Mouse (Mus musculus): ENCODE measurements around the gene Ppp1r8. TPM values are rescaled to one million over a fixed set of nuclear protein-coding genes. Genes with fewer than 3 reads are reported as not detected.

Gene Ppp1r8
- polyA plus RNA-seq, 1 experiment from 2014 or later: 101 TPM

GRCm38 (mm10) chr4:132864856-132865255 is 21.9 kb upstream of the Ppp1r8 start:
- no peak for ATAC-seq (ENCODE audit: insufficient read depth, low FRiP score, low TSS enrichment)

GRCm38 (mm10) chr4:132863012-132863411 is 20.0 kb upstream of the Ppp1r8 start:
- no peak overlapping the region for H3K4me3 ChIP-seq (ENCODE audit: low read depth, low read length)
- H3K4me2 ChIP-seq (ENCODE audit: low read depth): no peak overlapping the region
- DNase-seq (ENCODE audit: low spot score) (no peak), ATAC-seq (ENCODE audit: insufficient read depth, low FRiP score, low TSS enrichment) (no peak)
- H3K4me1 ChIP-seq (ENCODE audit: control insufficient read depth, insufficient read depth, low read length): no peaks in the 10 kb centered on the region
- no peak overlapping the region for H3K27ac ChIP-seq (ENCODE audit: low read depth, low read length)
- H3K9me3 ChIP-seq (ENCODE audit: control insufficient read depth, low read length): no peaks in the 10 kb centered on the region
- WGBS: 93% methylated on average over 13 of the region's 13 CpGs
- H3K27me3 ChIP-seq (ENCODE audit: control insufficient read depth, insufficient read depth, low read length): no peaks in the 10 kb centered on the region
- H3K9ac ChIP-seq (ENCODE audit: low read length): no peak overlapping the region
- H3K36me3 ChIP-seq (ENCODE audit: control insufficient read depth, insufficient read depth, low read length): peaks cover 9% of the 10 kb centered on the region

More at GRCm38 (mm10) chr4:132864856-132865255, 21.9 kb upstream of the Ppp1r8 start:
- Histone ChIP-seq H3K36me3 (ENCODE audit: control insufficient read depth, insufficient read depth, low read length) (peaks cover 8% of the 10 kb centered on the region), H3K27ac (ENCODE audit: low read depth, low read length) (no peak overlapping the region), H3K4me3 (ENCODE audit: low read depth, low read length) (no peak overlapping the region), H3K9ac (ENCODE audit: low read length) (no peak overlapping the region), H3K27me3 (ENCODE audit: control insufficient read depth, insufficient read depth, low read length) (no peaks in the 10 kb centered on the region), H3K4me1 (ENCODE audit: control insufficient read depth, insufficient read depth, low read length) (no peaks in the 10 kb centered on the region), H3K4me2 (ENCODE audit: low read depth) (no peak overlapping the region), H3K9me3 (ENCODE audit: control insufficient read depth, low read length) (no peaks in the 10 kb centered on the region)
- 96% methylated on average over 2 of the region's 2 CpGs for WGBS
- DNase-seq (ENCODE audit: low spot score): no peak

GRCm38 (mm10) chr4:132860880-132861279 is 17.9 kb upstream of the Ppp1r8 start:
- H3K4me1 ChIP-seq (ENCODE audit: control insufficient read depth, insufficient read depth, low read length): no peaks in the 10 kb centered on the region
- peaks cover 9% of the 10 kb centered on the region for H3K36me3 ChIP-seq (ENCODE audit: control insufficient read depth, insufficient read depth, low read length)
- DNase-seq (ENCODE audit: low spot score) (no peak), ATAC-seq (ENCODE audit: insufficient read depth, low FRiP score, low TSS enrichment) (no peak)
- no peak overlapping the region for H3K27ac ChIP-seq (ENCODE audit: low read depth, low read length)
- WGBS: 100% methylated on average over 1 of the region's 1 CpGs
- H3K4me2 ChIP-seq (ENCODE audit: low read depth): no peak overlapping the region
- no peaks in the 10 kb centered on the region for H3K27me3 ChIP-seq (ENCODE audit: control insufficient read depth, insufficient read depth, low read length)
- H3K9ac ChIP-seq (ENCODE audit: low read length): no peak overlapping the region
- H3K4me3 ChIP-seq (ENCODE audit: low read depth, low read length): no peak overlapping the region
- no peaks in the 10 kb centered on the region for H3K9me3 ChIP-seq (ENCODE audit: control insufficient read depth, low read length)

GRCm38 (mm10) chr4:132843705-132844071 is 719 bp upstream of the Ppp1r8 start:
- H3K9ac ChIP-seq (ENCODE audit: low read length): peak overlapping the region; percentile 95
- peak overlapping the region; percentile 70 for H3K4me2 ChIP-seq (ENCODE audit: low read depth)
- DNase-seq (ENCODE audit: low spot score) (no peak), ATAC-seq (ENCODE audit: insufficient read depth, low FRiP score, low TSS enrichment) (no peak)
- peaks cover 6% of the 10 kb centered on the region; the same call in 1 of the 2 replicates for H3K4me1 ChIP-seq (ENCODE audit: control insufficient read depth, insufficient read depth, low read length)
- H3K9me3 ChIP-seq (ENCODE audit: control insufficient read depth, low read length): no peaks in the 10 kb centered on the region
- H3K27ac ChIP-seq (ENCODE audit: low read depth, low read length): peak overlapping the region; percentile 68; the same call in 1 of the 2 replicates
- H3K36me3 ChIP-seq (ENCODE audit: control insufficient read depth, insufficient read depth, low read length): peaks cover 7% of the 10 kb centered on the region
- H3K4me3 ChIP-seq (ENCODE audit: low read depth, low read length): peak overlapping the region; percentile 93; the same call in 1 of the 2 replicates
- no peaks in the 10 kb centered on the region for H3K27me3 ChIP-seq (ENCODE audit: control insufficient read depth, insufficient read depth, low read length)
- WGBS: 78% methylated on average over 1 of the region's 1 CpGs

GRCm38 (mm10) chr4:132842281-132842906 is 575 bp downstream of the Ppp1r8 start:
- H3K9me3 ChIP-seq (ENCODE audit: control insufficient read depth, low read length): no peaks in the 10 kb centered on the region
- H3K36me3 ChIP-seq (ENCODE audit: control insufficient read depth, insufficient read depth, low read length): peaks cover 17% of the 10 kb centered on the region
- no peaks in the 10 kb centered on the region for H3K27me3 ChIP-seq (ENCODE audit: control insufficient read depth, insufficient read depth, low read length)
- ATAC-seq (ENCODE audit: insufficient read depth, low FRiP score, low TSS enrichment) (no peak), DNase-seq (ENCODE audit: low spot score) (peak; percentile 52)
- 0 out of 2 replicates have a peak overlapping the region, but pooled peaks have one; percentile 39 for H3K27ac ChIP-seq (ENCODE audit: low read depth, low read length)
- H3K9ac ChIP-seq (ENCODE audit: low read length): peak overlapping the region; percentile 95
- 0% methylated on average over 30 of the region's 30 CpGs for WGBS
- H3K4me1 ChIP-seq (ENCODE audit: control insufficient read depth, insufficient read depth, low read length): peaks cover 6% of the 10 kb centered on the region; the same call in 1 of the 2 replicates
- peak overlapping the region; percentile 93 for H3K4me3 ChIP-seq (ENCODE audit: low read depth, low read length)
- H3K4me2 ChIP-seq (ENCODE audit: low read depth): peak overlapping the region; percentile 70

- ATAC-seq (ENCODE audit: insufficient read depth, low FRiP score, low TSS enrichment) (no peak), DNase-seq (ENCODE audit: low spot score) (no peak)
- no peak overlapping the region for H3K27ac ChIP-seq (ENCODE audit: low read depth, low read length)
- peaks cover 6% of the 10 kb centered on the region; the same call in 1 of the 2 replicates for H3K4me1 ChIP-seq (ENCODE audit: control insufficient read depth, insufficient read depth, low read length)
- peaks cover 22% of the 10 kb centered on the region for H3K36me3 ChIP-seq (ENCODE audit: control insufficient read depth, insufficient read depth, low read length)
- 93% methylated on average over 3 of the region's 3 CpGs for WGBS
- H3K9me3 ChIP-seq (ENCODE audit: control insufficient read depth, low read length): no peaks in the 10 kb centered on the region
- H3K4me3 ChIP-seq (ENCODE audit: low read depth, low read length): peak overlapping the region; percentile 93
- H3K4me2 ChIP-seq (ENCODE audit: low read depth): peak overlapping the region; percentile 70
- peak overlapping the region; percentile 95 for H3K9ac ChIP-seq (ENCODE audit: low read length)
- no peaks in the 10 kb centered on the region for H3K27me3 ChIP-seq (ENCODE audit: control insufficient read depth, insufficient read depth, low read length)
Observed at GRCm38 (mm10) chr4:132841493-132841892, 1.5 kb downstream of the Ppp1r8 start.

- peak; percentile 65 for DNase-seq (ENCODE audit: low spot score)
Observed at GRCm38 (mm10) chr4:132823614-132824366, 19.2 kb downstream of the Ppp1r8 start.

GRCm38 (mm10) chr4:132818442-132818841 is 24.5 kb downstream of the Ppp1r8 start:
- 48% methylated on average over 2 of the region's 2 CpGs for WGBS

More at GRCm38 (mm10) chr4:132823614-132824366, 19.2 kb downstream of the Ppp1r8 start:
- Histone ChIP-seq H3K27me3 (ENCODE audit: control insufficient read depth, insufficient read depth, low read length) (no peaks in the 10 kb centered on the region), H3K36me3 (ENCODE audit: control insufficient read depth, insufficient read depth, low read length) (peaks cover 30% of the 10 kb centered on the region), H3K9ac (ENCODE audit: low read length) (no peak overlapping the region), H3K27ac (ENCODE audit: low read depth, low read length) (no peak overlapping the region), H3K4me2 (ENCODE audit: low read depth) (no peak overlapping the region), H3K9me3 (ENCODE audit: control insufficient read depth, low read length) (no peaks in the 10 kb centered on the region), H3K4me3 (ENCODE audit: low read depth, low read length) (no peak overlapping the region), H3K4me1 (ENCODE audit: control insufficient read depth, insufficient read depth, low read length) (no peaks in the 10 kb centered on the region)
- ATAC-seq (ENCODE audit: insufficient read depth, low FRiP score, low TSS enrichment): no peak
- WGBS: 69% methylated on average over 8 of the region's 8 CpGs

More at GRCm38 (mm10) chr4:132818442-132818841, 24.5 kb downstream of the Ppp1r8 start:
- ATAC-seq (ENCODE audit: insufficient read depth, low FRiP score, low TSS enrichment): no peak
- H3K9me3 ChIP-seq (ENCODE audit: control insufficient read depth, low read length): no peaks in the 10 kb centered on the region; the same call in 1 of the 2 replicates
- H3K4me2 ChIP-seq (ENCODE audit: low read depth): no peak overlapping the region
- H3K27ac ChIP-seq (ENCODE audit: low read depth, low read length): no peak overlapping the region
- H3K27me3 ChIP-seq (ENCODE audit: control insufficient read depth, insufficient read depth, low read length): no peaks in the 10 kb centered on the region
- no peak overlapping the region for H3K4me3 ChIP-seq (ENCODE audit: low read depth, low read length)
- no peaks in the 10 kb centered on the region for H3K36me3 ChIP-seq (ENCODE audit: control insufficient read depth, insufficient read depth, low read length)
- no peaks in the 10 kb centered on the region for H3K4me1 ChIP-seq (ENCODE audit: control insufficient read depth, insufficient read depth, low read length)
- H3K9ac ChIP-seq (ENCODE audit: low read length): no peak overlapping the region
- DNase-seq (ENCODE audit: low spot score): no peak

Data from neural tube, embryonic 11.5 days (tissue).